Mouse (Mus musculus) activated CD4-positive, CD25-positive, alpha-beta regulatory T cell, adult 4 months (primary cell): ENCODE data around the gene Lpo. TPM values are rescaled to one million over a fixed set of nuclear protein-coding genes. Genes with fewer than 3 reads are reported as not detected.
"Not testable (repeated sequence)": the region's sequence is repeated elsewhere in the genome, so short reads cannot be mapped to it uniquely, and the experiment has no call there.

Source experiments
- ATAC-seq: one replicate; pipeline ENCODE4 v1.8.0; 2017
- polyA plus RNA-seq, 2 experiments: library from polyadenylated mRNA; unstranded; fragments of 100-300 nt; shearing (Covaris generic); gene quantifications; one replicate each; pipeline ENCODE4 v1.2.1; 2017

The Lpo gene
- not detected for polyA plus RNA-seq

DNA sequence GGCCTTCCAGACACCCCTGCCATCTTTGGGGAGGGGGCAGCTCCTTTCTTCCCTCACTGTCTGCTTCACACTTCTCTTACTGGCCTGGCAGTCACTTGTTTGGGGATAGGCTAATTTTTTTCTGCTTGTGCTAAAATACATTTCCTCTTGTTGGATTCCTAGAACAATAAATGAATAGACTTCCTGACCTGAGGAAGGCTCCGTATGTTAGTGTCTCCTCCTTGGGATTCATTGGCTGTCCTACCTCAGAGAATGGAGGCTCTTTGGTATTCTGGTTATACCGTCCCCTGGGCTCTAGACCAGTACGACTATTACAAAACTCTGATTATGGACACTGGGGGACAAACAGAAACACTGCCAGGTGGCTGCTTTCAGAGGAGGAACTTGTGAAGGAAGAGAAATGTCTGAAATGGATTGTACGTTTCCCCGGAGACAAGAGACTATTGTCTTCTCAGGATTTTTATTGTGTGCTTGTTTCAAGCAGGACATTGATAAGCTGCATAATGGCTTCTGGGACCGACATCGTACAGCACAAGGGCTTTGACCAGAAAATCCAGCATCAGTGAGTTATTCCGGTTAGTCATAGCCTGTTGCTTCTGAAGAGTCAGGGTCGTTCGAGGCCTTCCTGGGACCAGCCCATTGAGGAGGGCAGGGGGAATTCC lies at the start of gene Lpo:
Gene Lpo, minus strand, starts transcription at position 51 of the 662 bp plus-strand sequence.
- no peak for ATAC-seq

DNA sequence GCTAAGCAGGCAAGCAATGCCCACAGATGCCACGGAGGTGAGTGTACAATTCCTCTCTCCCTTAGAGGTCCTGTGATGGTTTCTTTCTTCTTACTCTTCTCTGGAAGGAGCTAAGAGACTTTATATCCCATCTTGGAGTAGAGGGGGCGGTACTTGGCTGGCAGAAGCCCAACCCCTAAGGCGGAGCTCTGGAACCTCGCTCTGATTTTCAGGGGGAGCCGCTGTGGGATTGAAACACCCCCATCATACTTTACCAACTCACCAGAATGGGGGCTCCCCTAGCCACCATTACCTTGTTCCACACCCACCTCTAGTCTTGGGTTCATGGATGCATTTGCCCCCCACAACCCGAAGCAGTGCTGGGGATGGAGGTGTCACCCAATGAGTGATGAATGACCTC lies 47.3 kb upstream of the Lpo start, which contains the start of gene Epx:
Gene Epx, minus strand, starts transcription at position 101 of the 400 bp plus-strand sequence.
- no peak for ATAC-seq

- no peak for ATAC-seq
These were observed 43.7 kb upstream of the Lpo start for GRCm38 (mm10) chr11:87871766-87872165.

GRCm38 (mm10) chr11:87870096-87870495 lies 42.0 kb upstream of the Lpo start:
- no peak for ATAC-seq

GRCm38 (mm10) chr11:87866891-87867290 lies 38.8 kb upstream of the Lpo start:
- not testable (repeated sequence) for ATAC-seq

DNA sequence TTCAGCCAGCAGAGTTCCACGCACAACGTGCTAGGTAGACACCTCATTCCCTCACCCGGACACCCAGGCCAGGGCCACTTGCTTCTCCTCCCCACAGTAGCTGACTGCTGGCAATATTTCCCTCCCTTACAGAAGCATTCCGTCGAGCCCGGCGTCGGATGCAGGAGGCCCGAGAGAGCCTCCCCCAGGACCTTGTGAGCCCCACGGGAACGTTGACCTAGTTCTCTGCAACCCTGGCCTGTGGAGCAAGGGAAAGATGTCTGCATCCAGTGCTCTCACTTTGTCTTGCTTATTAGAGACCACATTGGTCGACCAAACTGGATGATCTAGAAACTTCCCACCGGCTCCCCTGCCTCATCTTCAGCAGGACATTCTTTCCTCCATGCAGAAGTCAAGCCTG lies 34.7 kb upstream of the Lpo start:
- no peak for ATAC-seq

DNA sequence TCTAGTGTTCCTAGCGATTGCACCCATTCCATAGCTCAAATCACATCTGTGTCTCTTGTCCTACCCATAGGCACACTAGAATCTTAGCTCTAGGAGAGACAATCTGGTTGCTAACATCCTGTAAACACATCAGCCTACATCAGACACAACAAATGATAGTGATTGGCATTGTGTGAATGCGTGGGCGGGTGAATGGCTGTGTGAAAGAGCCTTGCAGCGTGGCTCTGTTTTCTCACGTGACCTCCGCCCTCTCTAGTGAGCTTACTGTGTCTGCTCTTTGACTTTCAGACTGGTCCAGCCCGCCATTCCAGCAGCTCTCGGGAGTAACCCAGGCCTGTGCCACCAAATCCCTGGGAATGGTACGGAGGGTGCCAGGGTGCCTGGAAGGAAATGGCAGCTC lies 32.3 kb upstream of the Lpo start:
- no peak for ATAC-seq

DNA sequence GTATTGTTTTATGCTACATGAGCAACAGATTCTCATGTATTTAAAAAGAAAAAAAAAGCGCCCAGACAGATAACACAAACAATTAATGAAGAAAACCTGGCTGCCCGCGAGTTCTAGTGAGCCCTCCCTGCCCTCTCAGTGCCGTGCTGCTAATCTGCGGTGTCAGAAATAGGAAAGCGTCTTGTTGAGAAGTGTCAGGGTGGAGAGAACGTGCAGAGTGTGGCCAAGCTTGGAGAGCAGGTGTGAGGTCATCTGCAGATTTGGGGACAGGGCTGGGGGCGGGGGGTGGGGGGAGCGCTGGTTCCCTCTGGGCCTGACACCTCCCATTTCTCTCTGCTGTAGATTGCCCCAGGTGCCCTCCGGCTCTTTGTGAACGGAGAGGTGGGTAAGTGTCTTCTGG lies 31.2 kb upstream of the Lpo start:
- no peak for ATAC-seq

GRCm38 (mm10) chr11:87854550-87854949 lies 26.5 kb upstream of the Lpo start:
- no peak for ATAC-seq

- no peak for ATAC-seq
These were observed 25.5 kb upstream of the Lpo start for GRCm38 (mm10) chr11:87853597-87853954.

DNA sequence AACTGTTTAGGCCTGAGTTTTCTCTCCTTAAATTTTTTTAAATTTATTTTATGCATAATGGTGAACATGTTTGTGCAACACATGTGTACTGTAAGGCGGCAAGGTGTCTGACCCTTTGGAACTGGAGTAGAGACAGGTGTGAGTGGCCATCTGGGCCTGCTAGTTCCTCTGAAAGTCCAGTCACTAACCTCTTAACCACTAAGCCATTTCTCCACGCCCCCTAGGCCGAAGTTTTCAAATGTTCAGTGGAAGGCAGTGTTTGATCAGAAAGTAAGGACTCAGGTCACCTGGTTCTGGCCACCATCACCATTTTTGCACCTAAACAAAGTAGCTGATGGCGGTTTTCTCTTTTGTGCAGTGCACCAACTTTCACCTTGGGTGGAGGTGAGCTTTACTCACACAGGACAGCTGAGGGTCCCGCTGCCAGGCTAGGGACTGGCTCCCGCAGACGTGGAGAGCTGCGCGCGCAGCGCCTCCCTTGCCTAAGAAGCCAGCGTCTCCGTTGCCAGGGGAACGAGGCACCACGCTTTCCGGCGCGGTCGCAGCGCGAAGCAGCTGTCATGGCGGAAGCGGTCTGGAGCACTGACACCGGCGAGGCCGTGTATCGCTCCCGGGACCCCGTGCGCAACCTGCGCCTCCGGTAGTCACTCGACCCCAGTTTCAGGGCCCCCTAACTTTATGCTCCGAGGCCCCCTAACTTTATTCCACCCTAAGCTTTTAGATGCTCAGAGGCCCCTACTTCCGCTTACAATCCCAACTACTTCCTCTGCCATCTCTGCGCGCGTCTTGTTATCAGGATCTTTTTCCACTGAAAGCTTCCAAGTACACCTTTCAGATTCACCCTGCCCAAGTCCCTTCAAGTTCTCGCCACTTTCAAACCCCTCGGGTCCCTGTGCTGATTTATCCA lies 24.9 kb upstream of the Lpo start, which contains the start of gene Mks1:
Gene Mks1, plus strand, starts transcription at position 526 of the 907 bp plus-strand sequence.
- ATAC-seq = peak; percentile 94

DNA sequence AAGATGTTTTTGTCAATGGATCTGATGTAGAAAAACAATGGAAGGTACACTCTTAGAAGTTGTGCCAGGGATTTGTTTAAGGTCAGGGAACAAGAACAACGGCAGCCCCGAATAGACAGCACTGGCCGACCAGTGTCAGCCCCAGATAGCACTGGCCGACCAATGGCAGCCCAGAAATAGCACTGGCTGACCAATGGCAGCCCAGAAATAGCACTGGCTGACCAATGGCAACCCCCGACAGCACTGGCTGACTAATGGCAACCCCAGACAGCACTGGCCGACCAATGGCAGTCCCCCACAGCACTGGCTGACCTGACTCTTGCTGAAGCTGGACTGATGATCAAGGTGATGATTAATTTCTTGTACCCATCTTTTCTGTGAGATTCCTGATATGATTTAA lies 19.8 kb upstream of the Lpo start:
- no peak for ATAC-seq

DNA sequence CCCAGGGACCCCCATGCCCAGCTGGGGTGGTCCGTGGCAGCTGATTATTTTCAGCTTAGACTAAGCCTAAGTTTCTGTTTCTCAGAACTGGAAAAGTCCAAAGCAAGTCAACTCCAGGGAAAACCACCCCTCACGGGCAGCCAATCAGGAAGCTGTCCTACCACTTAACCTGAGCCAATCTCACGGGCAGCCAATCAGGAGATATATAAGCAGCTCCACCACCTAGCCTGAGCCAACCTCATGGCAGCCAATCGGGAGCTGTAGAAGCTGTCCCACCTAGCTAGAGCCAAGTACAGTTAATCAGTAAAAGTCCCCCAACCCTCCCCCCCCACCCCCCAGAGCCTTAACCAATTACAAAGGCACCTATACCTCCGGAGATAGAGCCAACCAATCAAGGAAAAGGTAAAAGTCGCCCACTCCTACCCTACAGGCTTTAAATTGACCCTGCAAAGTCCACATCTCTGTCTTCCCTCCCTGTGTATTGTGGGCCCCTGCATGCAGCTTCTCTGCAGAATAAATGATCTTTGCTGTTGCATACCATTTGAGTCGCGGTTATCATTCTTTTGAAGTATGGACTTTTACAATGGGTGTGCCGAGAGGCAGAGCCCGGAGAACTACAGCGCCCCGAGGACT lies 19.0 kb upstream of the Lpo start:
- no peak for ATAC-seq

DNA sequence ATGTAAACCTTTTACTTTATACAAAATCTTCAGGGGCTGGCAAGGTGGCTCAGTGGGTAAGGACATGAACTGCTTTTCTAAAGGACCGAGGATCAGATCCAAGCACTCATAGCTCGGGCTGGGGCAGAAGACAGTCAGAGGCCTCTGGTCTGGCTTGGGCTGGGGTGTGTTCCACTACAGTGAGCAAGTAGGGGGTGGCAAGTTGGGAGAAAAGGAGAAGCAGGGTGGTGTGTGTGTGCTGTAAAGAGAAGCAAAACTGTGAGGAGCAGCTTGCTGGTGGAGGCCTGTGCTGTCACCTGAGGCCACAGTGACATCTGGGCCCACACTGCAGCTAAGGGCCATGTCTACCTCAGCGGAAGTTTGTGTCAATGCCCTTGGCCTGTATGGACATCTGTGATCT lies 13.3 kb upstream of the Lpo start:
- ATAC-seq = no peak

- no peak for ATAC-seq
These were observed 12.6 kb upstream of the Lpo start for GRCm38 (mm10) chr11:87840676-87841075.

DNA sequence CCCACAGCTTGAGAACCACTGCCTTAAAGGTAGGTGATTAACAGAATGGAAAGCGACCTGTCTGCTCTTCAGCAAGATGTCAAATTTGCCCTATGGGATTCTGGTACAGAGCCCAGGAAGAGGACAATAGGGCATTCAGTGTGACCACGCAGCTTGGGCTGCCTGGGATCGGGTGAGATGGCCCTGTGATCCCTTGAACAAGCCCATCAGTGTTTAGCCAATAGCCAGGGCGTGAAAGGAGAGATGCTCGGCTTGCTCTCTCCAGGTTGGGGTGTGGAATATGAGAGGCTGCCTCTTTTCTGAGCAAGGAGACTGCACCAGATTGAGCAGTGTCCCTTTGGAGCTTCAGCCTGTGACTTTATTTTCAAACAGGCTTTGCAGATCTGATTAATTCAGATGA lies 6.6 kb downstream of the Lpo start:
- ATAC-seq = no peak

DNA sequence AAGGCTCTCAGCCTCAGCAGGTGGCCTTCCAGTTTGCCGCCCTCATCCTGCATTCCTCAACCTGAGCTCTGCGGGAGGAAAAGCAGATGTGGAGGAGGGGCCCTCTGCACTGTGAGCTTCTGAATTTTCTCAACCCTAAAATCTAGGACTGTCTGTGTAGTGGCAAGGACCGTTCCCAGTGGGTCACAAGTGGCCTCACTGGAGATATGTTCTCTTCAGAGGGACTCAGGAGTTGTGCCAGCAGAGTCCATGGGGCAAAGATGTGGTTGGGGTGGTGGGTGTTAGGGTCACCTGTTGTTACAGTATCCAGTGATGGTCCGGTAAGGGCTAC lies 10.7 kb downstream of the Lpo start:
- no peak for ATAC-seq

DNA sequence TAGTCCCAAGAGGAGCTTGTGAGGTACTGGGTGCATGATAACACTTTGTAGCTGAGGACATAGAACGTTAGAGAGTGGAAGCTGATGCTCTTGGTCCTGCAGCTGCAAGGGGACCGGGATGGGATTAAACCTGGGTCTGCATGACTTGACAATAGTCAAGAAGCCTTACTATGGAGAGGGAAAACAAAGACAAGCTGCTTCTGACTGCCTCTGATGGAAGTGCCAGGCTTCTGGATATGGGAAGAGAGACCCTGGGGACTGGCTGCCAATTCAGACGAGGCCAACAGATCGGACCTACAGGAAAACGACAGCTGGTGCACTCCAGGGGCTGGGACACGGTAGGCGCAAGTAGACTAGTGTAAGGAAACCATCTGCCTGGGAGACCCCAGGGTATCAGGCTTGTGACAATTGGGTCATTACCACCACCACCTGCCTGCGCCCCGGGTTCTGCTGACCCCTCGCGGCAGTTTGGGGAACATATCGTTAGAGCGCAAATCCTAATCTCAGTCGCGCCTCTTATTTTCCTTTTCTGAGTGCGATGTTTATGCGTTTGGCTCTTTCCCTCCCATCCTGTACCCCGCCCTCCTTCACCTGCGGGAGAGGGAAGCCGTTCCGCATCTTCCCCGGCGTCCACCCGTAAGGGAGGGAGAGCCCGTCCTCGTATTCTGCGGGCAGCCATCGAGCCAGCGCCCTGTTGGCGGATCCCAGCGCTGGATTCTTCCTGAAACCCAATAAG lies 11.2 kb downstream of the Lpo start:
- ATAC-seq = no peak

DNA sequence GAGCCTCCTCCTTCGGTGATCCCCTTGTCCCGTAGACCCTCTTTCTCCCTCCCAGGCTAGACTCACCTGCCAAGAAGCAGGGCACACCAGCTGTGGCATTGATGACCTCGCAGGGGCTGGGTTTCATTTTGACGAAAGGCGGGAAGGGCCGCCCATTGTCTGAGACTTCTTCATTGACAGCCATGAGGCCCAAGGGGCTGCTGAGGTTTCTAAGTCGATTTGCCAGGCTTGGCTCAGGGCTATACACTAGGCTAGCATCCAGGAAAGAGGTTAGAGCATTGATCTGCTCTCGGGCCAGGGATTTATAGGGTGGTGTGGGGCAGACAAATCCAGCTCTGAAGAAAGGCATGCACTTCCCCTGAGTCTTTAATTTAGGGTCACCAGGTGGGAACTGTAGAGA lies 13.3 kb downstream of the Lpo start:
- ATAC-seq = no peak

DNA sequence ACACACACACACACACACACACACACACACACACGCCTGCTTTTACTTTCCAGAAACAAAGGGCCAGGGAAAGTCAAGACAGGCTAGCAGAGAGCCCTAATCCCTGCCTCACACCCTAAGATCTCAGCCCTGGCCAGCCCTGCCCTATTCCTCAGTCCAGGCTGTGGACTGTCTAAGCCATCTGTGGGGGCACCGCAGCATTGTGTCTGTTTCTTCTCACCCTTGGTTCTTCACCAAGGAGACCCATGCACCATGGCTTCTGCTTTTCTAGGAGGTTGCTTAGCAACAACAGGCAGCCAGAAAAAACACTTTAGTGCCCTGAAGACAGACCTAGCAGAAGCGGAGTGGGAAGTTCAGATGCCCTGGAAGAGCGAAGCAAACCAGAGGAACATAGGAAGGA lies 16.7 kb downstream of the Lpo start:
- no peak for ATAC-seq

DNA sequence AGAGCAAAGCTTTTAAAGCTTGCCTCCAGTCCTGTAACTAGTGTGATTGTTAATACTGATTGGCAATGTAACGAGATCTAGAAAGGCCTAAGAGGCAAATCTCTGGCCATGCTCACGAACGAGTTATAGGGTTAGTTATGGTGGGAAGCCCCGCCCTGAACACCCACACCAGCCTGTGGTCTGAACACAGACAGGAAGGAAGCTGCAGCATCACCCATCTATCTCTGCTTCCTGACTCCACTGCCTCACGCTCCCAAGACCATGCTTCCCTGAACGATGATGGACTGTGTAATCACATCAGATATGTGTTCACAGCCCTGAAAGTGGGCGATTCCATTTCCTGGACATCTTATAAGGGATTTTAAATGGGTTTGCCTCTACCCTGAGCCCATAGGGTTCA lies 19.9 kb downstream of the Lpo start:
- ATAC-seq = peak; percentile 94

DNA sequence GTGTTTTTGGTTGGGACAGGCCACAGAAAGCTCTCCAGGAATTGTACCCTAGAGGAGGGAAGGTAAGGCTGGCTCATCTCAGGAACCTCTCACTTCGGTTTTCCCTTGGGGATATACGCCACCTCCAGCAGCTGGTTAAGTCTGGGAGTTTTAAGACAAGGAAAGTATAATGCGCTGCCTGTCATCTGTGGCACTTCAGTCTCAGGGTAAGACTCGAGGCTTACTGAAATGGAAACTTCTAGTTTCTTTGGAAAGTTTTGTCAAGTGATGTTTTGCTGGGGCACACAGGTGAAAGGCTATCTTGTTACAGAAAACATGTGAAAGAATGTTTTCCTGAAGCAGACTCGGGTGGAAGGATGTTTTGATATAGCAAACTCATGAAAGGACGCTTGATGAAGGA lies 20.7 kb downstream of the Lpo start:
- ATAC-seq = no peak

GRCm38 (mm10) chr11:87805448-87805847 lies 22.6 kb downstream of the Lpo start:
- no peak for ATAC-seq
